Comparison of ENCODE assay signal across 11 mouse cellular contexts in the genomic region with DNA sequence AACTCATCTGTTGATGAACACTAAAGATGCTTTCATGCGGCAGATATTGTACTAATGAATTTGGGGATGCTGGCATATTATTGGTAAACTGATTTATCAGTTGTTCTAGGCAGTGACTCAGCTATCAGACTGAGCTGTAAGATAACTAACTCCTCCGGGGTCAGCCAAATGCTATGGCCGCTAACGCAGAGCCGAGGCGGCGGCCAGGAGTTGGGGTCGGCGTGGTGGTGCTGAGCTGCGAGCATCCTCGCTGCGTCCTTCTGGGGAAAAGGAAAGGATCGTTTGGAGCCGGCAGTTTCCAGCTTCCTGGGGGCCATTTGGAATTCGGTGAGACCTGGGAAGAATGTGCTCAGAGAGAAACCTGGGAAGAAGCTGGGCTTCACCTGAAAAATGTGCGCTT. TPM values are rescaled to one million over a fixed set of nuclear protein-coding genes. Genes with fewer than 3 reads are reported as not detected.
ATAC-seq lines count a peak whose summit lies in the region.
"Had no signal": no experiment of that assay in that cellular context is flagged by ENCODE, and none has a peak within 500 bp of the region (broad histone marks: within the 10 kb centered on the region; RNA-seq: fewer than 3 reads in every experiment).

No protein-coding gene starts in this region.

- peak; percentile 68; the same call in 1 of the 2 replicates for ATAC-seq in cerebellum, adult (ENCODE audit: insufficient number of reproducible peaks, low FRiP score, low TSS enrichment)
- peak; percentile 94 for ATAC-seq in erythroblast, adult 5-6 weeks (replicated peaks; ENCODE audit: low FRiP score, poor library complexity, severe bottlenecking)
- ATAC-seq in granulocyte monocyte progenitor cell, adult 5-6 weeks (replicated peaks; ENCODE audit: poor library complexity, severe bottlenecking) = peak; percentile 80
- peak; percentile 93 for ATAC-seq in megakaryocyte, adult 5-6 weeks (ENCODE audit: poor library complexity, severe bottlenecking)
- ATAC-seq in megakaryocyte-erythroid progenitor cell, adult 5-6 weeks (replicated peaks; ENCODE audit: low FRiP score, low TSS enrichment, poor library complexity, severe bottlenecking) = peak; percentile 90
- ATAC-seq in neutrophil, adult 5-6 weeks (ENCODE audit: extremely low read depth, insufficient number of reproducible peaks, low FRiP score, poor library complexity, severe bottlenecking) = peak; percentile 67; the same call in 1 of the 2 replicates

RNA-seq across cellular contexts. Expression of a gene that starts 55.2 kb away (rescaled TPM):
- not detected in 2 replicates for total RNA-seq in erythroblast, adult 5-6 weeks (2015; ENCODE audit: low replicate concordance)
- total RNA-seq in erythroblast, adult 5-6 weeks (2017; ENCODE audit: low replicate concordance) = 0.14 and 0.34 TPM in 2 replicates
- not detected in 2 replicates for total RNA-seq in granulocyte monocyte progenitor cell, adult 5-6 weeks (2014; fragmentation: Nextera tagmentation)
- total RNA-seq in granulocyte monocyte progenitor cell, adult 5-6 weeks (2017) = not detected in 2 replicates
- total RNA-seq in megakaryocyte, adult 5-6 weeks (2015) = not detected in 2 replicates
- not detected in 2 replicates for total RNA-seq in megakaryocyte, adult 5-6 weeks (2017)
- total RNA-seq in megakaryocyte-erythroid progenitor cell, adult 5-6 weeks (2014; fragmentation: Nextera tagmentation) = not detected in 2 replicates
- not detected in 2 replicates for total RNA-seq in megakaryocyte-erythroid progenitor cell, adult 5-6 weeks (2017)
- total RNA-seq in neutrophil, adult 5-6 weeks (2017) = not detected in 2 replicates
- total RNA-seq: adrenal gland, adult 18-20 months; adrenal gland, adult 8-10 months; adrenal gland, postnatal 14 days; adrenal gland, postnatal 36 days; ES-E14 had no signal

Comparison
In these comparisons a context has a peak if more than half of its experiments do, and no peak if none do; other contexts are left out.
1. Peak in every context shown above with its lines: ATAC-seq.